Mouse (Mus musculus) forebrain, embryonic 13.5 days (tissue): ENCODE measurements at regions not wholly inside any gene's neighbourhood (a gene's known extent, or its start where the extent isn't known, plus 50 kb on each side); places are given as distances from the start of the nearest gene placed in this dataset.

Experiments
- ATAC-seq: fragments of 200-750 bp; cut with Nextera tagmentation; 2 replicates; pipeline ENCODE4 v1.8.0; 2017
- H3K27ac ChIP-seq: fragments of 300-500 bp; sonication (generic); 2 replicates; pipeline ENCODE4 v1.5.1; 2015; ENCODE audit warnings: inconsistent platforms, mild to moderate bottlenecking, moderate library complexity
- H3K27me3 ChIP-seq: fragments of 300-500 bp; sonication (generic); 2 replicates; pipeline ENCODE4 v1.6.1; 2015; ENCODE audit warnings: mild to moderate bottlenecking, inconsistent platforms
- H3K36me3 ChIP-seq: fragments of 300-500 bp; sonication (generic); 2 replicates; pipeline ENCODE4 v1.6.1; 2015; ENCODE audit warnings: mild to moderate bottlenecking, inconsistent platforms; ENCODE audit not compliant: poor library complexity, severe bottlenecking
- H3K4me1 ChIP-seq: fragments of 300-500 bp; sonication (generic); 2 replicates; pipeline ENCODE4 v1.6.1; 2015; ENCODE audit warnings: inconsistent platforms
- H3K4me2 ChIP-seq: fragments of 300-500 bp; sonication (generic); 2 replicates; pipeline ENCODE4 v1.6.1; 2015; ENCODE audit warnings: inconsistent platforms, mild to moderate bottlenecking, moderate library complexity
- H3K4me3 ChIP-seq: fragments of 300-500 bp; sonication (generic); 2 replicates; pipeline ENCODE4 v1.5.1; 2015; ENCODE audit warnings: mild to moderate bottlenecking, inconsistent platforms
- H3K9ac ChIP-seq: fragments of 300-500 bp; sonication (generic); 2 replicates; pipeline ENCODE4 v1.6.1; 2015; ENCODE audit warnings: mild to moderate bottlenecking, inconsistent platforms
- H3K9me3 ChIP-seq: fragments of 300-500 bp; sonication (generic); replicated peaks from 2 replicates; pipeline ENCODE4 v1.6.1; 2016; ENCODE audit warnings: inconsistent platforms
- WGBS: fragments of 180-500 bp; shearing (Covaris S2); methylation state at CpG from one replicate; pipeline ENCODE4 v1.1.7; 2015; 5-methylcytosine and 5-hydroxymethylcytosine counted together

- 79% methylated on average over 10 of the region's 10 CpGs for WGBS
- Histone ChIP-seq H3K36me3 (no peaks in the 10 kb centered on the region), H3K27ac (no peak overlapping the region), H3K9me3 (no peaks in the 10 kb centered on the region), H3K4me2 (no peak overlapping the region), H3K4me3 (no peak overlapping the region), H3K27me3 (no peaks in the 10 kb centered on the region), H3K9ac (no peak overlapping the region), H3K4me1 (peaks cover 18% of the 10 kb centered on the region)
- no peak for ATAC-seq
These were observed 219.4 kb upstream of the Hnrnpa3 start for GRCm38 (mm10) chr2:75439522-75440230.

GRCm38 (mm10) chr2:75442632-75443031 lies 216.4 kb upstream of the Hnrnpa3 start:
- Histone ChIP-seq H3K4me3 (no peak overlapping the region), H3K27ac (0 out of 2 replicates have a peak overlapping the region, but pooled peaks have one; percentile 59), H3K4me2 (no peak overlapping the region), H3K9me3 (no peaks in the 10 kb centered on the region), H3K9ac (no peak overlapping the region), H3K36me3 (no peaks in the 10 kb centered on the region), H3K27me3 (no peaks in the 10 kb centered on the region), H3K4me1 (peaks cover 17% of the 10 kb centered on the region)
- ATAC-seq, result peak; percentile 85
- WGBS, result 11% methylated on average over 1 of the region's 1 CpGs

- Histone ChIP-seq H3K27ac (no peak overlapping the region), H3K9ac (no peak overlapping the region), H3K4me3 (no peak overlapping the region), H3K36me3 (no peaks in the 10 kb centered on the region), H3K4me1 (peaks cover 17% of the 10 kb centered on the region), H3K27me3 (no peaks in the 10 kb centered on the region), H3K4me2 (no peak overlapping the region), H3K9me3 (no peaks in the 10 kb centered on the region)
- ATAC-seq, result no peak
These were observed 213.9 kb upstream of the Hnrnpa3 start for GRCm38 (mm10) chr2:75445189-75445588.

- Histone ChIP-seq H3K27me3 (no peaks in the 10 kb centered on the region), H3K9ac (no peak overlapping the region), H3K4me2 (no peak overlapping the region), H3K4me1 (peaks cover 13% of the 10 kb centered on the region), H3K36me3 (no peaks in the 10 kb centered on the region), H3K9me3 (no peaks in the 10 kb centered on the region), H3K27ac (no peak overlapping the region), H3K4me3 (no peak overlapping the region)
- ATAC-seq, result no peak
- 66% methylated on average over 7 of the region's 7 CpGs for WGBS
These were observed 211.9 kb upstream of the Hnrnpa3 start for GRCm38 (mm10) chr2:75446996-75447715.

- 78% methylated on average over 5 of the region's 5 CpGs for WGBS
- no peak overlapping the region for H3K27ac ChIP-seq
- no peak overlapping the region for H3K4me3 ChIP-seq
- H3K4me1 ChIP-seq, result peaks cover 5% of the 10 kb centered on the region; the same call in 1 of the 2 replicates
- no peaks in the 10 kb centered on the region for H3K27me3 ChIP-seq
- ATAC-seq, result no peak
- H3K36me3 ChIP-seq, result no peaks in the 10 kb centered on the region
- no peak overlapping the region for H3K9ac ChIP-seq
- no peak overlapping the region for H3K4me2 ChIP-seq
- no peaks in the 10 kb centered on the region for H3K9me3 ChIP-seq
These were observed 210.8 kb upstream of the Hnrnpa3 start for GRCm38 (mm10) chr2:75448221-75448620.

GRCm38 (mm10) chr2:75451846-75452267 lies 207.2 kb upstream of the Hnrnpa3 start:
- no peaks in the 10 kb centered on the region for H3K9me3 ChIP-seq
- 0 out of 2 replicates have a peak, but pooled peaks cover 2% of the 10 kb centered on the region for H3K4me1 ChIP-seq
- H3K36me3 ChIP-seq, result no peaks in the 10 kb centered on the region
- no peak overlapping the region for H3K9ac ChIP-seq
- H3K27me3 ChIP-seq, result no peaks in the 10 kb centered on the region
- no peak for ATAC-seq
- 73% methylated on average over 8 of the region's 8 CpGs for WGBS
- H3K27ac ChIP-seq, result no peak overlapping the region
- H3K4me3 ChIP-seq, result no peak overlapping the region
- H3K4me2 ChIP-seq, result no peak overlapping the region

- no peak overlapping the region for H3K9ac ChIP-seq
- H3K36me3 ChIP-seq, result no peaks in the 10 kb centered on the region
- H3K27me3 ChIP-seq, result no peaks in the 10 kb centered on the region
- H3K27ac ChIP-seq, result no peak overlapping the region
- no peak overlapping the region for H3K4me2 ChIP-seq
- WGBS, result 92% methylated on average over 7 of the region's 7 CpGs
- H3K4me3 ChIP-seq, result no peak overlapping the region
- no peaks in the 10 kb centered on the region for H3K4me1 ChIP-seq
- H3K9me3 ChIP-seq, result no peaks in the 10 kb centered on the region
- no peak for ATAC-seq
These were observed 206.6 kb upstream of the Hnrnpa3 start for GRCm38 (mm10) chr2:75452274-75453148.

- Histone ChIP-seq H3K9me3 (no peaks in the 10 kb centered on the region), H3K9ac (no peak overlapping the region), H3K4me1 (no peaks in the 10 kb centered on the region), H3K4me2 (no peak overlapping the region), H3K36me3 (no peaks in the 10 kb centered on the region), H3K27me3 (no peaks in the 10 kb centered on the region), H3K27ac (no peak overlapping the region), H3K4me3 (no peak overlapping the region)
- no peak for ATAC-seq
- WGBS, result 96% methylated on average over 9 of the region's 9 CpGs
These were observed 203.6 kb upstream of the Hnrnpa3 start for GRCm38 (mm10) chr2:75455481-75455880.

- H3K4me2 ChIP-seq, result no peak overlapping the region
- 89% methylated on average over 1 of the region's 1 CpGs for WGBS
These were observed 202.8 kb upstream of the Hnrnpa3 start for GRCm38 (mm10) chr2:75456272-75456671.

GRCm38 (mm10) chr2:75457423-75457822 lies 201.6 kb upstream of the Hnrnpa3 start:
- Histone ChIP-seq H3K4me3 (no peak overlapping the region), H3K36me3 (no peaks in the 10 kb centered on the region), H3K9me3 (no peaks in the 10 kb centered on the region), H3K4me2 (no peak overlapping the region), H3K4me1 (0 out of 2 replicates have a peak, but pooled peaks cover 6% of the 10 kb centered on the region), H3K27ac (no peak overlapping the region), H3K9ac (no peak overlapping the region), H3K27me3 (no peaks in the 10 kb centered on the region)
- WGBS, result 96% methylated on average over 3 of the region's 3 CpGs
- ATAC-seq, result no peak

More at GRCm38 (mm10) chr2:75456272-75456671, 202.8 kb upstream of the Hnrnpa3 start:
- no peak for ATAC-seq
- no peaks in the 10 kb centered on the region for H3K4me1 ChIP-seq
- H3K4me3 ChIP-seq, result no peak overlapping the region
- H3K9me3 ChIP-seq, result no peaks in the 10 kb centered on the region
- H3K27me3 ChIP-seq, result no peaks in the 10 kb centered on the region
- no peaks in the 10 kb centered on the region for H3K36me3 ChIP-seq
- no peak overlapping the region for H3K9ac ChIP-seq
- no peak overlapping the region for H3K27ac ChIP-seq

GRCm38 (mm10) chr2:75458898-75459297 lies 200.2 kb upstream of the Hnrnpa3 start:
- no peak for ATAC-seq
- H3K9ac ChIP-seq, result no peak overlapping the region
- H3K4me1 ChIP-seq, result 0 out of 2 replicates have a peak, but pooled peaks cover 6% of the 10 kb centered on the region
- H3K36me3 ChIP-seq, result no peaks in the 10 kb centered on the region
- no peaks in the 10 kb centered on the region for H3K9me3 ChIP-seq
- H3K27ac ChIP-seq, result no peak overlapping the region
- WGBS, result 86% methylated on average over 3 of the region's 3 CpGs
- no peak overlapping the region for H3K4me2 ChIP-seq
- no peaks in the 10 kb centered on the region for H3K27me3 ChIP-seq
- H3K4me3 ChIP-seq, result no peak overlapping the region

- 91% methylated on average over 5 of the region's 5 CpGs for WGBS
- Histone ChIP-seq H3K9me3 (no peaks in the 10 kb centered on the region), H3K4me2 (no peak overlapping the region), H3K9ac (no peak overlapping the region), H3K4me1 (0 out of 2 replicates have a peak, but pooled peaks cover 6% of the 10 kb centered on the region), H3K27me3 (no peaks in the 10 kb centered on the region), H3K27ac (no peak overlapping the region), H3K4me3 (no peak overlapping the region), H3K36me3 (no peaks in the 10 kb centered on the region)
- no peak for ATAC-seq
These were observed 198.6 kb upstream of the Hnrnpa3 start for GRCm38 (mm10) chr2:75460419-75460818.
